Mouse (Mus musculus): ENCODE data around the gene Cacna1e. TPM values are rescaled to one million over a fixed set of nuclear protein-coding genes. Genes with fewer than 3 reads are reported as not detected.

The Cacna1e gene
- polyA plus RNA-seq, 1 experiment from 2014 or later = 3.2 TPM

DNA sequence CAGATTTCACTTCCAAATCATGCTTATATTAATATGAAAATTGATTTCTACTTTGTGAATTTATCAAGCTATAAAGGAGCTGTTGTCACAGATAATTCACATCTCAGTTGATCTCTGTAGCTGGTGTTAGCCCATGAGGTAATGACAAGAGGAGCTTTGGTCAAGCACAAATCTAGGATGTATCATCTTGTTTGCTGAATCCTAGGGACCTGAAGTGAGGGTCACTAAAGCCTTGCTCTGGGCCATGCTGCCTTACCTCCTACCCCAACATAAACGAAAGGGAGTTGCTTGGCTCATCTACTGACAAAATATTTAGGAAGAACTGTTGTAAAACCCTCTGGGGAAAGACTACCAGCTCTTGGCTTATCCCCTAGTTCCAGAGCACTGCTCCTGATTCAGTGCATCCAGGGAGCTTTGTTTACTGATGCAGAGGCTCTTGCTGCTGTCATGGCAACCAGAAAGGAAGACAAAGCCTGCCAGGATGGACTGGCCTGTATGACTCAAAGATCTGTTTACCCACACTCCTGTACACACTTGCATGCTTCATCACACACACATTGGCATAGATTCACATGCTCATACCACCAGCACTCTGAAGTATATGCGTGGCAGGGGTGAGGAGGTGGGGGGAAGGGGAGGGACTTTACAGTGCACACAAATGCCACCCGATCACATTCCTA lies 384.0 kb downstream of the Cacna1e start:
- ATAC-seq (ENCODE audit: low FRiP score) = peak; percentile 88
- no peak overlapping the region for H3K4me3 ChIP-seq (replicated peaks)
- peaks cover 13% of the 10 kb centered on the region for H3K4me1 ChIP-seq
- no peak overlapping the region for H3K9ac ChIP-seq
- WGBS = 35% methylated on average over 3 of the region's 3 CpGs
- no peak overlapping the region for H3K4me2 ChIP-seq
- H3K9me3 ChIP-seq = no peaks in the 10 kb centered on the region
- H3K27me3 ChIP-seq = no peaks in the 10 kb centered on the region
- H3K36me3 ChIP-seq (replicated peaks) = no peaks in the 10 kb centered on the region
- H3K27ac ChIP-seq = 0 out of 2 replicates have a peak overlapping the region, but pooled peaks have one; percentile 19

DNA sequence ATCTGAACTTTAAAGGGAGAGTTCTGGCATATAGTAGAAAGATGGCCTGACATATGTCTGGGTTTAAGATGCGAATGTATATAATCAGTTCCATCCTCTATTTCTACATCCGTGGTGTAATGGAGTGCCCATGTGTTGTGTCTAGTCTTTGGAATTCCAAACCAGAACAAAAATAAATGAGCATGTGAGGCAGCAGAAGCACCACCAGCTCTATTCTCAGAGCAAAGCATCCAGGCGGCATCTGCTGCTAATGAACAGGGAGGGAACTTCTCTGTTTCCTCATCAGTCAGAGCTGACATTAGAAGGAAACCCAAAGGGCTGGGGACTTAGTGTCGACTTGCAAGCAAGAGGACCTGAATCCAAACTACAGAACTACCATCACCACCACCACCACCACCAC lies 385.5 kb downstream of the Cacna1e start:
- Histone ChIP-seq H3K27me3 (no peaks in the 10 kb centered on the region), H3K4me1 (peaks cover 10% of the 10 kb centered on the region), H3K4me3 (replicated peaks) (no peak overlapping the region), H3K36me3 (replicated peaks) (no peaks in the 10 kb centered on the region), H3K4me2 (no peak overlapping the region), H3K9me3 (no peaks in the 10 kb centered on the region), H3K9ac (no peak overlapping the region), H3K27ac (no peak overlapping the region)
- 84% methylated on average over 4 of the region's 4 CpGs for WGBS
- no peak for ATAC-seq (ENCODE audit: low FRiP score)

DNA sequence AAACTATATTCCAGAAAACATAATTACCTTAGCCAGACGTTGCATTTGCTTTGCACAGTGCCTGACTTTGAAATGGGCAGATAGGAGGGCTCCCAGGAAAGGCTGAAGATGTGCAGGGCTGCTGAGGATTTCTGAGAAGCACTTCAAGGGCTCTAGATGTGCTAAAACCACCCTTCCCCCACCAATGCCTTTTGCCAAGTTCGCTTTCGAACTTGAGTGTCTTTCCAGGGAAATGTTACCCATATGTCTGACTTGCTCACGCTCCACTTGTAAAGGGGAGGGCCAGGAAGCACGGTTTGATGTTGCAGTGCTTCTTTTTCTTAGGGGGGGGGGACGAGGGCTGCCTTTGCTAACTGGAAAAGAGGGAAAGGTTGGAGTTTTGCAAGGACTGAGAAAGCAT lies 393.2 kb downstream of the Cacna1e start:
- H3K4me3 ChIP-seq (replicated peaks) = no peak overlapping the region
- H3K27ac ChIP-seq = no peak overlapping the region
- H3K4me2 ChIP-seq = no peak overlapping the region
- no peaks in the 10 kb centered on the region for H3K9me3 ChIP-seq
- H3K36me3 ChIP-seq (replicated peaks) = no peaks in the 10 kb centered on the region
- ATAC-seq (ENCODE audit: low FRiP score) = no peak
- 68% methylated on average over 6 of the region's 6 CpGs for WGBS
- H3K27me3 ChIP-seq = no peaks in the 10 kb centered on the region
- no peaks in the 10 kb centered on the region for H3K4me1 ChIP-seq
- no peak overlapping the region for H3K9ac ChIP-seq

DNA sequence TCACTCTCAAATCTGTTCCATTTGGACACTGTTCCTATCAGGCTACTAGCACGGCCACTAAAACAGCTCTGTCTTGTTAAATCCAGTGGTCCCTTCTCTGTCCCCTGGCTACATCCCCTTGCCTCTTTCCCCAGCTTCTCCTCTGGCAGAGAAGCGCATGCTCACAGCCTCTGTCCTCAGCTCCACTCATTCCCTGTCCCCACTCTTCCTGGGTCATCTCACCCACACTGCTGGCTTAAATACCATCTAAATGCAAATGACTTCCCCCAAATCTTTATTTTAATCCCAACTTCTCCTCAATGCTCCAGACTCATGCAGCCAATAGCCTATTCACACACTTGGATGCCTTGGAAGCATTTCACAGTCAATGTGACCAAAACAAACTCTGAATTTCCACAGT lies 407.6 kb downstream of the Cacna1e start:
- Histone ChIP-seq H3K27me3 (no peaks in the 10 kb centered on the region), H3K36me3 (replicated peaks) (no peaks in the 10 kb centered on the region), H3K4me3 (replicated peaks) (no peak overlapping the region), H3K4me2 (no peak overlapping the region), H3K9ac (no peak overlapping the region), H3K27ac (no peak overlapping the region), H3K9me3 (no peaks in the 10 kb centered on the region), H3K4me1 (no peaks in the 10 kb centered on the region)
- 83% methylated on average over 2 of the region's 2 CpGs for WGBS
- no peak for ATAC-seq (ENCODE audit: low FRiP score)

DNA sequence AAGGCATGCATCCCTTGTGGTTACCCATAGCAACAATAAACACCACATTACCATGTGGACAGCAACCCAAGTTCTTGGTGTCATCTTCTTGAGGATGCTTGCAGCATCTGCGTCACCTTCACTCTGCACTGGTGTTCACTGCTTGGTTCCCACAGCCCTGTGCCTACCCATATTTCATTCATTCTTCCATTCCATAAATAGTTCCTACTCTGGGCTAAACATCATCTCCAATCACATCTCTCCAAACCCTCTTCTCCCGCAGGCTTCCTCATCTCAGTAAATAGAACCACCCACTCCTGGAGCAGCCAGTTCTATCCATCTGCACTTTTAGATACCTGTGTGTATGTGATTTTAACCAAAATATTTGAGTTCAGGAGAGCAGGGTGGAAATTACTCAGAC lies 408.6 kb downstream of the Cacna1e start:
- Histone ChIP-seq H3K36me3 (replicated peaks) (no peaks in the 10 kb centered on the region), H3K9me3 (no peaks in the 10 kb centered on the region), H3K4me3 (replicated peaks) (no peak overlapping the region), H3K9ac (no peak overlapping the region), H3K27ac (no peak overlapping the region), H3K4me2 (no peak overlapping the region), H3K27me3 (no peaks in the 10 kb centered on the region), H3K4me1 (no peaks in the 10 kb centered on the region)
- ATAC-seq (ENCODE audit: low FRiP score) = no peak
- 89% methylated on average over 2 of the region's 2 CpGs for WGBS

DNA sequence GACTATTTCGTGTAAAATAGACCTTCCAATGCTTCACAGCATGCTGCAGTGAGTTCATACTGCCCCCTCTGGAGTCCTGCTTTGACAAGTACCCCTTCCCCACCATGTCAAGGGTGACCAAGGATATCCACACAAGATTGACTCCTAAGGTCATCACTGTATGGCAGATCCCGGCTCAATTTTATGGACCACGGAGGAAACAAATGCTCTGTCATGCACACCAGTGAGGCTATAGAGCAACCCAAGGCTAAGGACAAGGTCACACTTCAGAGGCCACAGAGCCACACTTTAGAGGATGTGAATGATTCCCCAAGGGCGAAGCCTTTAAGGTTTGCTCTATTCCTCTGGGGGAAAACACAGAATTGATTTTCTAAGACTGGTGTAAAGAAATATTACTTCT lies 410.1 kb downstream of the Cacna1e start:
- WGBS = 84% methylated on average over 4 of the region's 4 CpGs
- ATAC-seq (ENCODE audit: low FRiP score) = no peak
- H3K9me3 ChIP-seq = no peaks in the 10 kb centered on the region
- no peak overlapping the region for H3K27ac ChIP-seq
- no peak overlapping the region for H3K4me3 ChIP-seq (replicated peaks)
- no peaks in the 10 kb centered on the region for H3K36me3 ChIP-seq (replicated peaks)
- H3K4me1 ChIP-seq = no peaks in the 10 kb centered on the region
- no peak overlapping the region for H3K9ac ChIP-seq
- H3K27me3 ChIP-seq = no peaks in the 10 kb centered on the region
- H3K4me2 ChIP-seq = no peak overlapping the region

DNA sequence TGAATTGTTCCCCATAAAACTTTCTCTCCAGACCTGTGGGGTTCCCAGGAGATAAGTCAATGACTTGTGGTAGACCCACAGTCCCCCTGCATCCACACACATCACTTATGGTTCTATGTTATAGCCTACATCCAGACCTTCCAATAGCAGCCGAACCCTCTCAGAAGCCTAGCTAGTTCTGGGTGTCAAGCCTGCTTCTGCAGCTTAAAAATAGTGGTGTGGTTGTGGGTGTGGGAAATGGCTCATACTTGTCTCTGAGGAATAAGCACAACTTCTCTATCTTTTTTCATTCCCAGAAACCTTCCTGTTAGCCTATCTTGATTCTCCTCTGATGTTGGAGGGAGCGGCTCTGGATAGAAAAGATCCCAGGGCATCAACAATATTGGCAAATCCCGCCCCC lies 417.0 kb downstream of the Cacna1e start:
- Histone ChIP-seq H3K27ac (no peak overlapping the region), H3K9ac (no peak overlapping the region), H3K27me3 (no peaks in the 10 kb centered on the region), H3K4me3 (replicated peaks) (no peak overlapping the region), H3K9me3 (no peaks in the 10 kb centered on the region), H3K36me3 (replicated peaks) (no peaks in the 10 kb centered on the region), H3K4me2 (no peak overlapping the region), H3K4me1 (no peaks in the 10 kb centered on the region)
- no peak for ATAC-seq (ENCODE audit: low FRiP score)
- WGBS = 81% methylated on average over 3 of the region's 3 CpGs

DNA sequence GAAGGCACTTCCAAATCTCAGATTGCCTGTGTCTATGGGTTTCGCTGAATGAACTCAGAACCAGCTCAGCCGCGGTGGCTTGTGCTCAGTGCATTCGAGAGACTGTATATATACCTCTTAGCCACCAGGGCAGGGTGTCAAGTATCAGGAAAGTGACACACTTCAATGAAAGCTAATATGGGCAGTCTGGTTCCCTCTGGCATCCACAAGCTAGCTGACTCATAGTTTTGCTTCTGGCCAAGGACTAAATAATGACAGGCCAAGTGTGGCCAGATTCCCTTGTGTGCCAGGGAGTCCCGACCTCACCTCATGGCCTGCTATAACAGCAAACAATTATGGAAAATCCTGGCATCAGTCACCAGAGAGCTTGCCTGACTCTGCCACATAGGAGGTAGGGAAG lies 422.8 kb downstream of the Cacna1e start:
- no peak for ATAC-seq (ENCODE audit: low FRiP score)
- Histone ChIP-seq H3K27me3 (no peaks in the 10 kb centered on the region), H3K36me3 (replicated peaks) (no peaks in the 10 kb centered on the region), H3K9ac (no peak overlapping the region), H3K4me1 (no peaks in the 10 kb centered on the region), H3K4me3 (replicated peaks) (no peak overlapping the region), H3K27ac (no peak overlapping the region), H3K4me2 (no peak overlapping the region), H3K9me3 (no peaks in the 10 kb centered on the region)
- WGBS = 90% methylated on average over 5 of the region's 5 CpGs

DNA sequence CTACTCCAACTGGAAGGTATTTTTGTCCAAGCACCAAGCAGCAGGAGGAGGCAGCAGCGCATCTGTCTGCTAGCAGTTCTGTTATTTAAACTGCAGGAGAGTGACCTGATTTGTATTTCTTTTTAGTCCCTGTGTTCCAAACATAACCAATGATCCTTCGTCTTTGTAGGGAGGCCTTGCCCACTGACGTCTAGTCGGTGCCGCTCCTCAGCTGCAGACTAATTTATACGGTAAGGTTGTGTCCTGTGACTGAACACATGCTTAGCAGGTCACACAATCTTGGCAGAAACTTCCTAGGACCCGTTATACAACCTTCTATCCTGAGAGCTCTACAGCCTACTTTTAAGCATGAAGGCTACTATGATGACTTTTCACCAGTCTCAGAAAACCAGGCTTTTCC lies 424.2 kb downstream of the Cacna1e start:
- WGBS = 91% methylated on average over 7 of the region's 7 CpGs
- Histone ChIP-seq H3K4me2 (no peak overlapping the region), H3K27ac (no peak overlapping the region), H3K4me3 (replicated peaks) (no peak overlapping the region), H3K36me3 (replicated peaks) (no peaks in the 10 kb centered on the region), H3K4me1 (no peaks in the 10 kb centered on the region), H3K9ac (no peak overlapping the region), H3K27me3 (no peaks in the 10 kb centered on the region), H3K9me3 (no peaks in the 10 kb centered on the region)
- no peak for ATAC-seq (ENCODE audit: low FRiP score)

DNA sequence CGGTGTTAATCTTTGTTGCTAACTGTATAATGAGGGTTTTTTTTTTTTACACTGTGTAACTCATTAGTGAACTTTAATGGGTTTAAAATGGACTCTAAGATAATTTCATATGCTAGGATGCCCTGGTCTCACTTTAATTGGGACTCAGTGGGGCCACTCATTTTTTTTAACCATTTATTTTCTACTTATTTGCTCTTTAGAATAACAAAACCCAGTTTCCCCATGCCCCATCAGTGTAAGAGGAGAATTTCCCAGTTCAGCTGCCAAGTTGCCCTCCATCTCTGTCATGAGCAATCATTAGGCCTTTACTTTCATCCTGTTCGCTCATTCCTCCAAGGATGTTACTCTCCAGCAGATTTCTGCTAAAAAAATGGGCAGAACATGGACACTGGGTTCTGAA lies 425.7 kb downstream of the Cacna1e start:
- Histone ChIP-seq H3K4me3 (replicated peaks) (no peak overlapping the region), H3K9ac (no peak overlapping the region), H3K9me3 (no peaks in the 10 kb centered on the region), H3K4me2 (no peak overlapping the region), H3K27me3 (no peaks in the 10 kb centered on the region), H3K27ac (no peak overlapping the region), H3K4me1 (no peaks in the 10 kb centered on the region), H3K36me3 (replicated peaks) (no peaks in the 10 kb centered on the region)
- WGBS = 68% methylated on average over 2 of the region's 2 CpGs
- ATAC-seq (ENCODE audit: low FRiP score) = no peak

DNA sequence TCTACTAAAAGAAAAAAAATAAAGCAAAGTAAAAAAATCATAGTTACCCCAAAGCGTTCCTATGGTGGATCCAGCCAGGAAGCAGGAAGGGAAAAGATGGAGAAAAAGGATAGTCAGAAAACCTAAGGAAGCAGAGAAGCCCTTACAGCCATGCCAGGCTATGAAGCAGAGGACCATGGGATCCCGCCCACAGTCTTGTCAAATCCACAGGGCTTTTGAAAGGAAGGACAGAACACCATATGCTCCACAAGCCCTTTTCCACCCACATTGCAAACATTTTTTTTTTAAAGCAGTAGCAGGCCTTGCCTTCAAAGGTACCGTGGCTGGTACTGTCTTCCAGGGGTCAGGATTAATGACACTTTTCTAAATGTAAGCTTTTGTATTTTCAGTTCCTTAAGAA lies 433.5 kb downstream of the Cacna1e start:
- 93% methylated on average over 3 of the region's 3 CpGs for WGBS
- no peaks in the 10 kb centered on the region for H3K27me3 ChIP-seq
- no peaks in the 10 kb centered on the region for H3K4me1 ChIP-seq
- H3K4me2 ChIP-seq = no peak overlapping the region
- ATAC-seq (ENCODE audit: low FRiP score) = no peak
- H3K9ac ChIP-seq = no peak overlapping the region
- H3K9me3 ChIP-seq = no peaks in the 10 kb centered on the region
- no peak overlapping the region for H3K4me3 ChIP-seq (replicated peaks)
- no peaks in the 10 kb centered on the region for H3K36me3 ChIP-seq (replicated peaks)
- H3K27ac ChIP-seq = no peak overlapping the region

DNA sequence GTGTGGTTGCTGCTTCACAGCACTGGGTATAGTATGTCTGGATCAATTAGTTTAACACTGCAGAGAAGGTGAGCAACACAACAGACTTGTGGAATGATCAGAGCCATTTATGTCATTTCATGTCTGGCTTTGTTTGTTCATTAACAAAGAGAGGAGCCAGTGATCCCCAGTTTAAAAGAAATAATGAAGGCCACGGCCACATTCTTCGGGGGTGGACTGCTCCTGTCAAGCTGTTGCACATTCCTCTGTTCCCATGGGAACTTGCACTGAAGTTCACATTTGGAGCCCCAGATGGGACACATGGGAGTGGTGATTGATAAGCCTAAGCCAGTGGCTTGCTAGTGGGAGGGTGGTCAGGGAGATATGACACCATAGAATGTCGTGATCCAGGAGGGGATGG lies 437.8 kb downstream of the Cacna1e start:
- no peak for ATAC-seq (ENCODE audit: low FRiP score)
- Histone ChIP-seq H3K4me3 (replicated peaks) (no peak overlapping the region), H3K36me3 (replicated peaks) (no peaks in the 10 kb centered on the region), H3K9me3 (no peaks in the 10 kb centered on the region), H3K4me1 (no peaks in the 10 kb centered on the region), H3K4me2 (no peak overlapping the region), H3K9ac (no peak overlapping the region), H3K27ac (no peak overlapping the region), H3K27me3 (no peaks in the 10 kb centered on the region)
- WGBS = 56% methylated on average over 3 of the region's 3 CpGs

DNA sequence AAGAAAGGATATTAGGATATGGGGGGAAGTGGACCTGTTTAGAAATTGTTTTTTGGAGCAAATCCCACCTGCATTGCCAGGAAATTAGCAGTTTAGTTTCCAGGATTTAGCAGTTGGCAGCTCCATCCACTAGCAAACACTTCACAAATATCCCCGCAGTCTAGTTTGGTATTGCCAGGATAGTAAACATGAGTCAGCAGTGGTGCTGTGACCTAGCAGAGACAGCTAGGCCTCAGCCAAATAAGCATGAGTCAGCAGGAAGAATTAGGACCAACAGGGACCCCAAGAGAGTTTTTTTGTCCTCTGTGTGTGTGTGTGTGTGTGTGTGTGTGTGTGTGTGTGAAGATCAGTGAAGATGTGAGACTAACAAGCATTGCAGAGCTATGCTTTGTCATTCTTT lies 450.8 kb downstream of the Cacna1e start:
- Histone ChIP-seq H3K4me3 (replicated peaks) (no peak overlapping the region), H3K9ac (no peak overlapping the region), H3K27ac (no peak overlapping the region), H3K4me1 (no peaks in the 10 kb centered on the region), H3K9me3 (no peaks in the 10 kb centered on the region), H3K36me3 (replicated peaks) (no peaks in the 10 kb centered on the region), H3K27me3 (no peaks in the 10 kb centered on the region), H3K4me2 (no peak overlapping the region)
- no peak for ATAC-seq (ENCODE audit: low FRiP score)
- 97% methylated on average over 1 of the region's 1 CpGs for WGBS

All from forebrain, embryonic 12.5 days (tissue).